Mouse (Mus musculus): ENCODE data around the gene 4930453N24Rik.

4930453N24Rik gene

GRCm38 (mm10) chr16:64721542-64721941 lies 49.4 kb downstream of the 4930453N24Rik start:
- DNase-seq (ENCODE audit: low spot score in 2 of 2): no peak

DNA sequence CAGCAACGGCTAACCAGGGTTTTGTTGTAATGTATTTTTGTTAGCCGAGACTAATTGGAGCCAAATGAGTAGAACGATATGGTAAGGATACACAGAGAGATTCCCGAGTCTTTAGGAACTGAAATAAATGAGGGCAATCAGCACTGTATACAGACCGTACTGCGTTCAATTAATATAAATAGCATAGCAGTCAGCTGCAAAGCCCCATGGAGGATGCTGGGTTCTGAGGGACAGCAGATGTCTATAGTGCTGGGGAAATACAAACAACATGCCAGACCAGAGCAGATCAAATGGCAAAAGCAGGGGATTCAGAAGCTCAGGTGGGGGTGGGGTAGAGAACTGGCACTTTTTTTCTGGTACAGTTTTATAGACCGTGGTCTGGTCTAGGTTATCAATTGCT lies 51.9 kb downstream of the 4930453N24Rik start:
- no peak for DNase-seq (ENCODE audit: low spot score in 2 of 2)

DNA sequence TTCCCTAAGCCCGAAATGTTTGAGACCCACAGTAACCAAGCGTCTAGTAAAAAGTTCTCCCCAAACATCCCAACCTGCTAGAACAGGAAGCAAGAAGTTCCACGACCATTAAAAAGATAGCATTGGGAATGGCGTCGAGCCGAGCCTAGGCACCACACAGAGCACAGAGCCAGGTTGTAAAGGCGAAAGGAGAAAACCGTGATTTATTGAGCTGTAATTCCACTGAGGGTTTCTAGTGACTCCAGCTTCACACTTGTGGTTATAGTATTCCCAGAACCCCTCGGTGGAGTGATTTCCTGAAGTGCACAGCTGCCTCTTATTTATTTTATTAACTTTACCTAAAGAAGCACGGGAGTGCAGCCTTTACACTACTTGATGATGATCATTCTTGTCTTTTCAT lies 53.1 kb downstream of the 4930453N24Rik start:
- DNase-seq (ENCODE audit: low spot score in 2 of 2): no peak

GRCm38 (mm10) chr16:64711816-64712215 lies 59.1 kb downstream of the 4930453N24Rik start:
- DNase-seq (ENCODE audit: low spot score in 2 of 2): no peak
